Mouse (Mus musculus): ENCODE data around the gene Pitpnm3.

The Pitpnm3 gene

GRCm38 (mm10) chr11:72129032-72129894, 6.3 kb downstream of the Pitpnm3 start:
- DNase-seq (ENCODE audit: low read depth, low spot score): no peak
- H3K36me3 ChIP-seq (ENCODE audit: control insufficient read depth, insufficient read depth, low read length, poor library complexity, severe bottlenecking): no peaks in the 10 kb centered on the region
- no peaks in the 10 kb centered on the region for H3K27me3 ChIP-seq (ENCODE audit: control insufficient read depth, insufficient read depth, low read length, poor library complexity, severe bottlenecking)

- Histone ChIP-seq H3K27me3 (ENCODE audit: control insufficient read depth, insufficient read depth, low read length, poor library complexity, severe bottlenecking) (no peaks in the 10 kb centered on the region), H3K36me3 (ENCODE audit: control insufficient read depth, insufficient read depth, low read length, poor library complexity, severe bottlenecking) (no peaks in the 10 kb centered on the region)
- no peak for DNase-seq (ENCODE audit: low read depth, low spot score)
These were observed 8.0 kb downstream of the Pitpnm3 start for GRCm38 (mm10) chr11:72127450-72128189.

DNA sequence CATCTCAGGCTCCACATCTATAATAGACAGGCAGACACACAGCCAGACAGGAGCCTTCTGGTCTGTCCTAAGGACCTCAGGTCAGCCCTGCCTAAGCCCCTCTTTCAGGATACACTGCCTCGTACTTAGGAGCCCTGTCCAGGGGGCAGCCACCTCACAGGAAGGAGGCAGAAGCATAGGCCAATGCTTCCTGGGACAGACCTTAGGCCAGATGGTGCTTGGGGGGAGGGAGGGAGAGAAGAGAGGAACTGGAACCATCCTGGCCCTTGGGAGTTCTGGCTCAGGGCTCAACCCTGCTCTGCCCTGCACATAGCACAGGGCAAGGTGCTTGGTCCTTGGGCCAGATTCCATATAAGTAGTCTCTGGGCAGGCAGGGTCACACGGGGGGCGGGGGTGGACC, 9.8 kb downstream of the Pitpnm3 start:
- H3K27me3 ChIP-seq (ENCODE audit: control insufficient read depth, insufficient read depth, low read length, poor library complexity, severe bottlenecking): no peaks in the 10 kb centered on the region
- H3K36me3 ChIP-seq (ENCODE audit: control insufficient read depth, insufficient read depth, low read length, poor library complexity, severe bottlenecking): no peaks in the 10 kb centered on the region
- DNase-seq (ENCODE audit: low read depth, low spot score): no peak

DNA sequence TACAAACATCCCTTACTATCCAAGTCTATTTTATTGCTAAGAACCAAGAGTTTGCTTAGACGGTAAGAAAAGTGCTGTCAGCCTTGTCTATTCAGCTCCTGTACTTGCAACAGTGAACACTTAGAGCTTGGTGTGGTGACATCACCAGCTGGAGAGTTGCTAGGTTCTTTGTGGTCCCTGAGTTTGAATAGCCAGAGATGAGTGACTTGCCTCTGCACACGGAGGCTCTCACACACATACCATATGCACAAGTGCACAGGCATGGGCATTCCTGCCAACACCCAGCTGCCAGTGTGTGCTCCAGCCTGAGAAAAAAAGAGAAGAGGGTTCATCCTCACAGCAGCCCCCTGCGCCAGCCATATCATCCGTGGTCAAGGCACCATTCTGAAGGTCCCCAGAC, 12.0 kb downstream of the Pitpnm3 start:
- H3K27me3 ChIP-seq (ENCODE audit: control insufficient read depth, insufficient read depth, low read length, poor library complexity, severe bottlenecking): no peaks in the 10 kb centered on the region
- no peaks in the 10 kb centered on the region for H3K36me3 ChIP-seq (ENCODE audit: control insufficient read depth, insufficient read depth, low read length, poor library complexity, severe bottlenecking)
- DNase-seq (ENCODE audit: low read depth, low spot score): no peak

DNA sequence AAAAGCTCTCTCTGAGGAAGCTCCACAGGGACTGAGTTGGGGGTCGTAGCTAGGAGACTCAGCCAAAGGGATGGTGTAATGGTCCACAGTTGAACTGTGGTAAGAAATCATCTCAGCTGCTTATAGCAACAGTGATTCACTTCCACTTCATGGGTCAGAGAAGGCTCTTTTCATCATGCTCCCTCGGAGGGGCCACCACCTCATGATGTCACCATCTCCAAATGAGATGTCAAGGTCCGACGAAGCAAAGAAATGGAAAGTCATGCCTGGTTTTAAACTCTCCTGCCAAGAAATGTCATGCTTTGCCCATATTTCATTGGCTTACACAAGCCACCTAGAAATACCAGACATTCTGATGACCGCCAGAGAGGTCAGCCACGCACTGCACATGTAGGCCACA, 15.2 kb downstream of the Pitpnm3 start:
- Histone ChIP-seq H3K36me3 (ENCODE audit: control insufficient read depth, insufficient read depth, low read length, poor library complexity, severe bottlenecking) (no peaks in the 10 kb centered on the region), H3K27me3 (ENCODE audit: control insufficient read depth, insufficient read depth, low read length, poor library complexity, severe bottlenecking) (no peaks in the 10 kb centered on the region)

DNA sequence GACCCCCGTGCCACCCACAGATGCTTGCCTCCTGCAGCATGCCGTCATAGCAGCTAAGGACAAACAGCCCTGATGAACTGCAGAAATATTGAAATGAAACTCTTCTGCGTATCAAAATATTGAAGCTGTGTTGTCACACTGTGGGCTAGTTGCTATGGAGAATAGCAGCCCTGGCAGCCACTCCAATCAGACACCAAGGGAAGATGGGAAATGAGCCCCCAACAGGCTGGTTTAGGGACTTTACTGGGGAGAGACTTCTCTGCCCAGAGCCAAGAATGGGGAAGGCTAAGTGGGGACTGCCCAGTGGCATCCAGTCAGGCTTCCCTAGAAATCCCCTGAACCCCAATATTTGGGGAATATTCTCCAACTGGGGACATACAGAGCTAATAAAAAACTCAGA, 16.9 kb downstream of the Pitpnm3 start:
- DNase-seq (ENCODE audit: low read depth, low spot score): no peak
- Histone ChIP-seq H3K36me3 (ENCODE audit: control insufficient read depth, insufficient read depth, low read length, poor library complexity, severe bottlenecking) (no peaks in the 10 kb centered on the region), H3K27me3 (ENCODE audit: control insufficient read depth, insufficient read depth, low read length, poor library complexity, severe bottlenecking) (no peaks in the 10 kb centered on the region)

More for the DNA sequence above, 15.2 kb downstream of the Pitpnm3 start:
- no peak for DNase-seq (ENCODE audit: low read depth, low spot score)

- no peaks in the 10 kb centered on the region for H3K36me3 ChIP-seq (ENCODE audit: control insufficient read depth, insufficient read depth, low read length, poor library complexity, severe bottlenecking)
These were observed 22.3 kb downstream of the Pitpnm3 start for GRCm38 (mm10) chr11:72113296-72113695.

GRCm38 (mm10) chr11:72110726-72111125, 24.9 kb downstream of the Pitpnm3 start:
- no peaks in the 10 kb centered on the region for H3K36me3 ChIP-seq (ENCODE audit: control insufficient read depth, insufficient read depth, low read length, poor library complexity, severe bottlenecking)
- DNase-seq (ENCODE audit: low read depth, low spot score): no peak
- no peaks in the 10 kb centered on the region for H3K27me3 ChIP-seq (ENCODE audit: control insufficient read depth, insufficient read depth, low read length, poor library complexity, severe bottlenecking)

More at GRCm38 (mm10) chr11:72113296-72113695, 22.3 kb downstream of the Pitpnm3 start:
- DNase-seq (ENCODE audit: low read depth, low spot score): no peak
- H3K27me3 ChIP-seq (ENCODE audit: control insufficient read depth, insufficient read depth, low read length, poor library complexity, severe bottlenecking): no peaks in the 10 kb centered on the region

GRCm38 (mm10) chr11:72104223-72104622, 31.4 kb downstream of the Pitpnm3 start:
- no peaks in the 10 kb centered on the region for H3K27me3 ChIP-seq (ENCODE audit: control insufficient read depth, insufficient read depth, low read length, poor library complexity, severe bottlenecking)
- H3K36me3 ChIP-seq (ENCODE audit: control insufficient read depth, insufficient read depth, low read length, poor library complexity, severe bottlenecking): no peaks in the 10 kb centered on the region
- DNase-seq (ENCODE audit: low read depth, low spot score): no peak

GRCm38 (mm10) chr11:72103530-72103929, 32.0 kb downstream of the Pitpnm3 start:
- H3K27me3 ChIP-seq (ENCODE audit: control insufficient read depth, insufficient read depth, low read length, poor library complexity, severe bottlenecking): no peaks in the 10 kb centered on the region
- DNase-seq (ENCODE audit: low read depth, low spot score): no peak
- no peaks in the 10 kb centered on the region for H3K36me3 ChIP-seq (ENCODE audit: control insufficient read depth, insufficient read depth, low read length, poor library complexity, severe bottlenecking)

- no peaks in the 10 kb centered on the region for H3K27me3 ChIP-seq (ENCODE audit: control insufficient read depth, insufficient read depth, low read length, poor library complexity, severe bottlenecking)
- DNase-seq (ENCODE audit: low read depth, low spot score): no peak
- H3K36me3 ChIP-seq (ENCODE audit: control insufficient read depth, insufficient read depth, low read length, poor library complexity, severe bottlenecking): no peaks in the 10 kb centered on the region
These were observed 34.6 kb downstream of the Pitpnm3 start for GRCm38 (mm10) chr11:72100996-72101395.

DNA sequence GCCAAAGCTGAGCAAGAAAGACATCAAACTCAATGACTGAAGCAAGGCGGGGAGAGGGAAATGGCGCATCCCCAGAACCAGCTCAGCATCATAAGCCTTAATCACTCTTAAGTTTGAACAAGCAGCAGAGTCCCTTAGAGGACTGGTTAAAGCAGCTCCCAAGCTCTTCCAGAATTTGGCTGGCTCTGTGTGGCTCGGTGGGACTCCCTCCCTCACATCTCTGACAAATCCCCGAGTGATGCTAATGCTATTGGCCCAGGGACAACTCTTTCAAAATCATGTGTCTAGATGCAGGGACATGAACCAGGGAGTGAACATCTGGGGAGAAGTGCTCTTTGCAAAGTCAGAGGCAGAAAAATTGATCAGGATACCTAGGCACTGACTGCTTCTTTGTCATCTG, 36.4 kb downstream of the Pitpnm3 start:
- Histone ChIP-seq H3K27me3 (ENCODE audit: control insufficient read depth, insufficient read depth, low read length, poor library complexity, severe bottlenecking) (no peaks in the 10 kb centered on the region), H3K36me3 (ENCODE audit: control insufficient read depth, insufficient read depth, low read length, poor library complexity, severe bottlenecking) (no peaks in the 10 kb centered on the region)
- DNase-seq (ENCODE audit: low read depth, low spot score): no peak

DNA sequence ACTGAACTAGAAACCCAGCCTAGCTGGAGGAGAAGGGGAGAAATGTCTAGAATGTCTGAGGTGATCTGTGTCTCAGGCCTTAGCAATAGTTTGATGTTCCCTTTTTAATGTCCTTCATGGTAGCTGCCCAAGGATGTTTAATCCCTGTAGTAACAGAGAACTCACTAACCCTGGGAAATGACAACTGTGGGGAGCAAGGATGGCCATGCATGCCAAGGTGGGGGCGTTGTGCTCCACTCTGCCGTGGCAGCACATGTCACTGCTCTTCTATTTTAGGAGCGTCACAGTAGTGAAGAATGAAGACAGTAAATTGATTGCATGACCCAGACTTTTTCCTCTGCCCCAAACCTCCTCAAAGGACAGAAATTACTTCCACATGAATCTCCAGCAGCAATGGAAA, 37.6 kb downstream of the Pitpnm3 start:
- Histone ChIP-seq H3K27me3 (ENCODE audit: control insufficient read depth, insufficient read depth, low read length, poor library complexity, severe bottlenecking) (no peaks in the 10 kb centered on the region), H3K36me3 (ENCODE audit: control insufficient read depth, insufficient read depth, low read length, poor library complexity, severe bottlenecking) (no peaks in the 10 kb centered on the region)
- no peak for DNase-seq (ENCODE audit: low read depth, low spot score)

DNA sequence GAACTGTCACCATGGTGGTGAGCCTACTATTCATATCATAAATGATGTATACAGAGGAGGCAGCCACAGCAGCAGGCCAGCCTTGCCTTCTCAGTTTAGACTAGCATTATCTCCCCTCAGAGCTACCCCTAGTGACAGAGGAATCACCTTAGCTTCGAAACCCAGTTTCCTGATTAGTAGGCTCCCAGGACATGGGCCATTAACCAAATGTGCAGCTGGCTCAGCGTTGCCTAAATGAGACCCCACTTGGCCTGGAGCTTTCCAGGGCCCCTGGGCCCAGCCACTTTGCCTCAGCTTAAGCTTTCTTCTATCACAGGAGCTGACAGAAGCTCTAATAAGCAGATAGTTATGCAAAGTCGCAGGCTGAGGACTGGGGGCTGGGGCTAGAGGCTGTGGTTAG, 39.6 kb downstream of the Pitpnm3 start:
- Histone ChIP-seq H3K36me3 (ENCODE audit: control insufficient read depth, insufficient read depth, low read length, poor library complexity, severe bottlenecking) (no peaks in the 10 kb centered on the region), H3K27me3 (ENCODE audit: control insufficient read depth, insufficient read depth, low read length, poor library complexity, severe bottlenecking) (no peaks in the 10 kb centered on the region)
- no peak for DNase-seq (ENCODE audit: low read depth, low spot score)

DNA sequence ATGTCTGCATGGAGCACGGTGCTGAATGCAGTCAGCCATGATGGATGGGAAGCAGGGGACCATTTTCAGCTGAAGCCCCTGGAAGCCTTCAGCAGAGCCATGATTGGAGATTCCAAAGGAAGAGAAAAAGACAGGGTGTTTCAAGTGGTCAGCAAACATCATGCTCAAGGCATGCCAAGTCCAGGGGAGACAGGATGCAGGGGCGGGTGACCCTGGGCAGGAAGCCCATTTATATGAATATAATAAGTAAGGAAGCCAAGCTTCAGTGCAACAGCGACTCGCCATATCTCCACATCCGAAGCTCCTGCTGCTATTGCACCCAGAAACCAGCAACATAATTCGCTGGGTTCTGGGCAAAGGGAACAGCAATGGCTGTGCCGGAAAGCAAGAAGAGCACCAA, 41.1 kb downstream of the Pitpnm3 start:
- no peak for DNase-seq (ENCODE audit: low read depth, low spot score)
- Histone ChIP-seq H3K36me3 (ENCODE audit: control insufficient read depth, insufficient read depth, low read length, poor library complexity, severe bottlenecking) (no peaks in the 10 kb centered on the region), H3K27me3 (ENCODE audit: control insufficient read depth, insufficient read depth, low read length, poor library complexity, severe bottlenecking) (no peaks in the 10 kb centered on the region)
